Mouse (Mus musculus) brain, adult 2 months (tissue): ENCODE data around the gene Atp5j.

Experiments used
- DNase-seq: peaks from one replicate; pipeline ENCODE4 v3.0.0; 2011; ENCODE audit warnings: low read depth, low spot score

Gene Atp5j

DNA sequence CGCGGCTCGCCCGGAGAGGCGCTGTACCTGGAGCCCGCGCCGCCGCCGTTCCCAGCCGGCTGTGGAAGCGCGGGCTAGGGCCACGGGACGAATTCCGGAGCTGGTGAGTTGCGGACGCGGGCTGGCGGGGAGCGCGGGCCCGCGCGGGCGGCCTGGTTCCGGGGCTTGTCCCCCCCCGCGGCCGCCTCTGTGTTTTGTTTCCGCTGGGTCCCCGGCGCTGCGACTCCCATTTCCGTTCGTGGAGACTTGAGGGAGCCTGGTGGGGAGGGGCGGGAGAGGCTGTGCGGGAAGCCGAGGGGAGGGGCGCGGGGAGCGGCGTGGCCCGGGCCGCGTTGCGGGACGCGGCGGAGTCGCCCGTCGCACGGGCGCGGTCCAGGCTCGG is at the start of gene Atp5j:
Gene Atp5j (minus strand): TSS at position 185 of the 382 bp plus-strand sequence.
- DNase-seq, result peak; percentile 95

DNA sequence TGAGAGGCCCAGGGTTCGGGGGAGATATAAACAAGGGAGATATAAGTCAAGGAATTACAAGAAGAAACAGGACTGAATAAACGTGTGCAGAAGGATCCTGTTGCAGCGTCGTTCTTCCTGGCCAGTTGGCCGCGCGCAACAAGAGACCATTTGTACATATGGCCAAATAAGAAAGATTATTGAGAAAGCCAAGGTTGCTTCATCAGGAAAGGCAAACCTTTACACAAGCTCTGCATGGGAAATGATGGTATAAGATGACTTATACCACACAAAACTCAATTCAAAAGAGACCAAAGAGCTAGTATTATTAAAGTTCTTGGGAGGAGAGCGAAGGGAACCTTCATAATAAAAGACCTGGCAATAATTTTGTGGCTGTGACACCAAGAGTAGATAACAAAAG is 49.1 kb upstream of the Atp5j start:
- no peak for DNase-seq

DNA sequence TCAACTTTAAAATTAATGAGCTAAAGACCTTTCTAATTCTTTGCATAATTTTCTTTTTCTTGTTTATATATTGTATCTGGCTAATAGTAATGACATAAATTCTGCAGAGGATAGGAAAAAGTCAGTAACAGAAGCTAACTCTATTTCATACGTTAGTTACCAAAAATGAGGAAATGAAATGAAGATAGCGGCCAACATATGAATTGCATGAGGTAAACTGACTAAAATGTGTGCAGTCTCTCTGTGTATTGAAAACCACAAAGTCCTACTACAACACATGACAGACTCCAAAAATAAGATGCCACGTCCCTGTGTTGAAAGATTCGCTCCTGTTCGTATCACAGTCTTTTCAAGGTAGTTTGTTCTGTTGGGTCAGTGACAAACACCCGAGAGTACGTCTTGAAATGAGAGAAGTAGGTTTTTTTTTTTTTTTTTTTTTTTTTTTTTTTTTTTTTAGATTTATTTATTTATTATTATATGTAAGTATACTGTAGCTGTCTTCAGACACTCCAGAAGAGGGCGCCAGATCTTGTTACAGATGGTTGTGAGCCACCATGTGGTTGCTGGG is 46.4 kb upstream of the Atp5j start:
- no peak for DNase-seq

DNA sequence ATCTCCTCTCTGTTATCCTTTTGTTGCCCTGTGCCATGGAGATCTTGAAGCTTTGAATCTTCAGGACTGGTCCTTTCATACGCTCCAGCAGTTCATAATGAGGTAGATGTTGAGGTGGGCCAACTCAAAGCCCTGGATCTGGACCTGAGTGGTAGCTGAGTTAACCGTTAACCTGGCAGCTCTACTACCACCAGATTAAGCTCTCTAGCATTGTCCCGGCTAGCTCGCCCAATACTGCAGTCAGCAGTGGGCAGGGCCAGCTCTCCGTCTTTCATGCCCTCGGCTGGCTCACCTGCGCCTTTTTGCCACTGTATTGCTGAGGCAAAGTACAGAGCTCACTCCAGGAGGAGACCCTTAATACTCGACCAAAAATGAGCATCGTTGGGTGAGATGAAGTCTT is 45.7 kb upstream of the Atp5j start:
- no peak for DNase-seq

DNA sequence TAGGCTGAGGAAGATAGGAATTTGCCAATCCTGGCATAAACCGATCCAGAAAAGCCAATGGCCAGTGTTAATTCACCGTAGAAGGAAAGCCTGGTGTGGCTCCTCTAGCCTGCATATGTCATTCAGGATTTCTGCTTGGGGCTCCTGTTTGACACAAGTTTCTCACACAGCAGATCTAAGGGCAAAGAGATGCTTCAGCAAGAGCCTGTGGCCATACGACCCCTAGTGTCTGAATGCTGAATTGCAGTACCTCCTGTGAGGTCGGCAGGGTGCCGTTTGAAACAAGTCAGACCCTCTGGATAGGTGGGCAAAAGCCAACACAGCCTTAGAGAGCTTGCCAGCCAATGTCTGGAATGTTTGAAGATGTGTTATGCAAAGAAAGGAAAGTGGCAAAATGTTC is 43.7 kb upstream of the Atp5j start:
- peak; percentile 79 for DNase-seq

DNA sequence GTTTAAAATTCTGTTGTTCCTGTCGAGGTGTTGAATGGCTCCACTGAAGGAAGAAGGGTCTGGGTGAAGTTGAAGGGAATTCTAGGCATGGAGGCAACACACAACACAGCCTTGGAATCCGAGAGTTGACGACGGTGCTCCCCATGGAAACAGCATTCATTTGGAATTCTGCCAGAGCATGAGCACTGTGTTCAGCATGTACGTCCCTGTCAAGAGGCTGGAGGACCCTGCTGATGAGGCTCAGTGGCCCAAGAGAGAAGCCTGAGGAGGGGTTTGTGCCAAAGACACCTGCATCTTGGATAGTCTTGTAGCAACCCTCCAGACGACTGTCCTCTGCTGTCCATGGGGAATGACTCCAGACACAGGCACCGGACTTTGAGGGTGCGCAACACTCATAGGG is 40.7 kb upstream of the Atp5j start:
- peak; percentile 32 for DNase-seq

DNA sequence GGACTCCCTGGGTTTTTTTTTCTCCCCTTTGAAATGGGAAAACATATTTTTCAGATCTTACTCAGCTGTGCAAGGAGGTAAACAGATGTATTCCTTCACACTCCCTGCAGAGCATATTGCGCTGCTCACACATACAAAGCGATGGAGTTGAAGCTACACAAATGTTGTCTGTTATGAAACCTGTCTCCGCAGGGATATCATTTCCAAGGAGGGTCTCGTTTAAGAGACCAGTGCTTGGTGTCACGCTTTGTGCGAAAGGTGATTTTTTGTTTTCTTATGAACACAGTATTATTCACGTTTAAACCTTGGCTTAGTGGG is 40.3 kb upstream of the Atp5j start:
- DNase-seq, result peak; percentile 75

DNA sequence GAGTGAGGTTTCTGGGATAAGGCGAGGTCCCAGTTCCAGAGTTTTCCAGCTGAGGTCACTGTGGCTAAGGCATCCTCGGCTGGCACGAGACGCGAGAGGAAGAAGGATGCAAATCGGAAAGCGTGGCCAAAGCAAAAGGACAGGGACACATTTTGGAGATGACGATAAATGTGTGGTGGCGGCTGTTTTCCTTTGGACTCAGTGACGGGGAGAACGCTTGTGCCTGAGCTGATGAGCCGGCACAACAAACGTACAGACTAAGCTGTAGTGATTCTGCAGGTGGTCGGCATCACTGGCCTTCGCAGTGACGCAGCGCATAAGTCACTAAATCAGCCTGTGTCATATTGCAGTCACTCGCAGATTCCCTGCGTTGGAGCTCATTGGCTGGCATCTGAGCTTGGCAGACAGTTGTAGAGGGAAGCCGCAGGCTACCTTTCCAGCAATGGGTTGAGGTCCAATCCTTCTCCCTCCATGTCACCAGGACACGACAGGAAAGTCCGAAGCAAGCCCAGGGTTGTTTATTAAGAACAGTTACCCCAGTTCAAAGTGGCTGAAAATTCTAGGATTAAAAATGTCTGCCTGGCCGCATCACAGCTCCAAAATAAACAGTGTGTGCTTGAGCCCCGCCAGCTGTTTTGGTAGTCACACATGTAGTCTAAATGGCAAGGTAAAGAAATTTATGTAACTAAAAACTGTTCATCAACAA is 39.7 kb upstream of the Atp5j start:
- DNase-seq, result peak; percentile 72

DNA sequence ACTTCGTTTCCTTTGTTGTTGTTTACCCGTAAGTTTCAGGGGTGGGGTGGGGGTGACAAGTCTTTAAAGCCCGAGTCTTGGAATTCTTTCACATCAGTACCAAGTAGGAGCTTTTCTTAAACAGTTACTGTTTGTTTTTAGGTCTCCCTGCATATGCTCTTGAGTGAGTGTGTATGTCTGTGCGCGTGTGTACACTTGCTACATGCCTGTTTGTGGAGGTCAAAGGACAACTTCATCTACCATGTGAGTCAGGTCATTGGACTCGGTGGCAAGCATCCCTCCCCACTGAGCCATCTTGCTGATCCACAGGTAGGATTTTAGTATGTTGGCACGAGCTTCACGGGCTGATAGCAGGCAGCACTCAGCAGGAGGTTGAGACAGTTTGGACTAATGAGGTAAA is 38.4 kb upstream of the Atp5j start:
- no peak for DNase-seq

DNA sequence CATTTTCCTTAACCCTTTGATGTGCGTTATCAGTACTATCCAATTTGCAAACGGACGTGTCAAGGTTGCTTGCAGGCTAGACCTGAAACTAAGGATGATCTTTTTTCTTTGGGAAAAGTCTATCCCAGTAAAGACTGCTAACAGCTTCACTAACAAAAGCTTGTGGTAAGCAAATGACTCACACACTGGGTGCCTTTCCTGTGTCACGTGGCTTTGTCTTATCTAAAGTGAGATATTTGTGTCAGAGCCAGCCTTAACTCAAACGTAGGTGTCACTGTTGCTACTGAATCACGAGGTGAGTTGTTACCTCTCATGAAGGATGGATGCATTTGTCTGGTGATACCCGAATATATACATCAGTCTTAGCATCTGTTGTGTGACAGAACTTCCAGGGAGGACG is 29.2 kb upstream of the Atp5j start:
- DNase-seq, result peak; percentile 41

DNA sequence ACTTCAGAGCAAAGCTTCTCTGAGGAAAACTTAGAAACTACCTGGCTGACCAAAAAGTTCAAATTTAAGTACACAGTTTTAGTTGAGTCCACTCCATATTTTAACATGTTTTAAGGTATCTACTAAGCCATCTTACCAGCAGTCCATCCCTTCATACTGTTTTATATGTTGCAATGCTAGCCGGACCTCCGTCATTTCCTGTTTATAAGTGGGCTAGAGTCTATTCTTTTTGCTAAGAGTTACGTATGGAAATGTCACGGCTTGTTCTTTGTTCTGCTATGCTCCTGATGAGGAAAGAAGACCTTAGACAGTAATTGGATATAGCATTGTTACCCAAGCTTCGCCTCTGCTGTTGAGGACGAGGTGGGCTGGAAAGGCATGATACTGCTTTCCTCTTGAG is 18.1 kb upstream of the Atp5j start:
- no peak for DNase-seq

DNA sequence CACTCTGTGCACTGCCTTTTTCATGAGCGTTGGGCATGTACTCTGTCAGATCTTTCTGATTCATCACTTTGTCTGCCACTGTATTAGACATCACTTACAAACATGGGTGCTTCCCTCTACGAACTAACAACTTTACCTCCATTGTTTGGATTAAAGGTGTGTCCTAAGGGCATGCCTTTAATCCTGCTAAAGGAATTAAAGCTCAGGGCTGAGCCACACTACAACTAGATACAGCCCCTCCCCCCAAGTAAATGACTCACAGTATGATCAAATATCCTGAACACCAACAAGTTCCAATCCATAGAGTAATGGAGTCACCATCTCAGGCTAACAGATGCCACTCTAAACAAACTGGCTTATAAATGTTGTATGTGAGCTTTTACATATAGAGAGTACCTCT is 3.2 kb upstream of the Atp5j start:
- DNase-seq, result no peak

DNA sequence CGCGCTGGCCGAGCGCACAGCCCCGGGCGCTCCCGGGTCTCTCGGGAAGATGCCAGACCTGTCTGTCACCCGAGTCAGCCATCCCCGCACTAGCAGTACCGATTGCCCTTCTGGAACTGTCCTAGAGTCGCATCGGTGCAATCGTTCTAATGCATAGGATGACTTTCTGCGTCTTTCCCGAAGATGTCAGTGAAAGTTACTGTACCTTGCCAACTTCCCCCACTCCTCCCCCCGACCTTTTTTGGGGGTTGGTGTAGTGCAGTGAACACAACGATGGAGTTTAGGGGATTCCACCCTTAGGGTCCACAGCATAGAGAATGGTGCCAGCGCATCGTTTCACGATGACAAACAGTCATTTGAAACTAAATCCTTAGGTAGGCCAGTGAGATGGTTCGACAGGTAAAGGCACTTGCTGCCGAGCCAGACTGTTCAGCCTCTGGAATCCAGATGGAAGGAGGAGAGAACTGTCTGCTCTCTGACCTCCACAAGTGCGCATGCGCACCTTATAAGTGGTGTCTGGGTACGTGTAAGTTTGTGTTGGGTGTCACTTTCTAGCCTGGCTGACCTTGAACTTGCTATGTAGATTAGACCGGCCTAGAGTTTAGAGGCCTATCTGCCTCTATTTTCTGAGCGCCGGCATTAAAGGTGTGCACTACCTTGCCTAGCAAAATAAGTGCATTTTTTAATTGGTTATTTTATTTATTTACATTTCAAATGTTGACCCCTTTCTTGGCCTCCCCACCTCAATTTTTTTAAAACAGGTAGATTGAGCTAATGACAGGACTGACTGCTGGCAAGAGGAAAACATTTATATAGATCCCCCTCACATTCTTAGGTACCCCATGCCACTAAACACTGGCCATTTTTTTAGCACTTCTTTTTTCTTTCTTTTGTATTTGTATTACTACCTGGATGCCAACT is 658 bp upstream of the Atp5j start:
- DNase-seq, result peak; percentile 71

DNA sequence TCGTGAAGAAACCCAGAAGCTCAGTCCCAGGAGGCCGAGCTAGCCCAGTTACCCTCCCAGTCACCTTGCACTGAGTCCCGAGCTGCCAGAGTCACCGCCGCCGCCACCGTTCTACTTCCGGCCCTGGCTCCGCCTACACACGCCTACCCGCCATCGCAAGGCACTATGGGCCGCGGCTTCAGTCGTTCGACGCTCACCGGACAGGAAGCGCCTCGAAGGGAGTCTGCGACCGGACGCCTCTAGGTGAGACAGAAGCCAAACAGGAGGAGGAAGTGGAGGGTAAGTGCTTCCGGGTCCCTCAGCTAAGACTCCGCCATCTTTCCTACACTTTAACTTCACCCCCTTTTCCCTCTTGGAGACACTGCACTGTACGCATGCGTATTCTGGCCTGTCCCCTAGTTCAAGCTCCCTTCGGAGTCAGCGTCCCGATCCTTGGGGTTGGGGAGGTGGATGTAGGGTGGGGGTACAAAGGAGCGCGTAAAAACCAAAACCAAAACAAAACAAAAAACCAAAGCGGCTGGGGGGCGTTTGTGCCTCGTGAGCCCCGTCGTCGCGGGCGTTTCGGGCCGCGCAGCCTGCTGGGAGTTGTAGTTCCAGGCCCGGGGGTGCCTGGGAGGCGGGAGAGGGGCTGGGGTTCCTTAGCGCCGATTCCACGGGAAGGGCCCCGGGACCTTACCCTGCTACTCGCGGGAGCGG is 532 bp downstream of the Atp5j start, which contains the start of gene Gabpa:
Gene Gabpa (plus strand): TSS at position 181 of the 696 bp plus-strand sequence.
- peak; percentile 100 for DNase-seq

DNA sequence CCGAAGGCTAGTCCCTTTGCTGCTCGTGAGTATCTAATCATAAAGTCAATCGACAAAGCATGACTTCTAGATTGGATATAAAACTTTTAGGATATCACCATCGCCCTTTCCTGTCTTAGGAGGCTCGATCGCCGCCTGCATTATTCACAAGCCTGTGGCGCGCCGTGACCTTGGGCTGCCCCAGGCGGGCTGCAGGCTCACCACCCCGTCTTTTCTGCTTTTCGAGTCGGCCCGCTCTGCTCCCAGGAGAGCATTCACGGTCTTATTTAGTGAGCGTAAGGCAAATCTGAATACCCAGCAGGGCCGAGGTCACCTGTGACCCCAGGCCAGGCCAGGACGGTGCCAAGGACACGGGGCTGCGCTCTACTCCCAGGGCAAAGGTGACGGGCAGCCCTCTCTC is 1.1 kb downstream of the Atp5j start:
- peak; percentile 9 for DNase-seq

DNA sequence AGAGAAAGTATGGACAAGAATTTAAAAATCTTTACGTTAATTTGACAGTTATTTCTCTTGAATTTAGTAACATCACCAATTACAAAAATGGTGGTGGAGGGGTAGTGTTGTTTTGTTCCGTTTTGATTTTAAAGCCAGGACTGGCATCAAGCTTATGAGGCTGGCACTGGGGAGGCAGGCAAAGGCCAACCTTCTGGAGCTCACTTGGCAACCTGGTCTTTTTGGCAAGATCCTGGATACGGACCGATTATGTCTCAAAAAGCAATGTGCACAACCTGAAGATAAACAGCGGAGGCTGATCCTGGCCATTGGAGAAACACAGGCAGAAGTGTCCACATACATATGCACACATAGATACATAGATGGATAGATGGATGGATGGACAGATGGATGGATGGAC is 2.7 kb downstream of the Atp5j start:
- DNase-seq, result peak; percentile 92

DNA sequence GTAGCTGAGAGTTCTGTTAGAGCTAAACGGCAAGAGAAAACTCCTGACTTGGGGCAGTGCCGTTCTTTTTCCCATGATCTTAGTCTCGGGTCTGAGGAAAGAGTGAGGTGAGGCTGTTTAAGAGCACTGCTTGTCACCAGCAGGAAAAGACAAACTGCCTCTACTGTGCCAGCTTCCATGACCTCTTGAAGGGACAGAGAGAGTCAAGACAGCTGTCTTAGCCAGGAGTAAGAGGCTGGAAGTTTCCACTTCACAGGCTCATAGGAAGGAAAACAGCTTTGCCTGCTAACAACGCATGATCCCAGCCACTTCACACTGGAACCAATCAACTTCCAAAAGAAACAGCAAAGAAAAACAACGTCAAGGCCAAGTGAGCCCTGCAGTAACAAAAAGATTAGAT is 3.7 kb downstream of the Atp5j start:
- DNase-seq, result no peak

DNA sequence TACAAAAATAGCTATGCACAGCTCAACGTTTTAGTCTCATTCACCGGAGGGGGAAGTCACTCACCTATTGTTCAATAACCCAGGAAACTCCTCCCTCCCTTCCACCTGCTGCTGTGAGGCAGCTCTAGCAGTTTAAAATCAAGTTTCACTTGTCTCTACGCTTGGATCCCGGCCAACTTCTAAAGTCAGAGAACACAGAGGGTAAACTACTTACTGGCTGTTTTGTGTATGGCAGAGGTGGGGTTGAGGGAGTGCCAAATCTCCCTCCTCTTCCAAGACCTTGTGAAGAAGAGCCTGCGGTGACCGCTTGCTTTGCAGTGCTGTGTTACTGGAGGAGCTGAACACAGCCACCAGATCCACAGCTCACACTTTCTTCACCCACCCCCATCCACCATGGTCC is 10.4 kb downstream of the Atp5j start:
- DNase-seq, result peak; percentile 14

DNA sequence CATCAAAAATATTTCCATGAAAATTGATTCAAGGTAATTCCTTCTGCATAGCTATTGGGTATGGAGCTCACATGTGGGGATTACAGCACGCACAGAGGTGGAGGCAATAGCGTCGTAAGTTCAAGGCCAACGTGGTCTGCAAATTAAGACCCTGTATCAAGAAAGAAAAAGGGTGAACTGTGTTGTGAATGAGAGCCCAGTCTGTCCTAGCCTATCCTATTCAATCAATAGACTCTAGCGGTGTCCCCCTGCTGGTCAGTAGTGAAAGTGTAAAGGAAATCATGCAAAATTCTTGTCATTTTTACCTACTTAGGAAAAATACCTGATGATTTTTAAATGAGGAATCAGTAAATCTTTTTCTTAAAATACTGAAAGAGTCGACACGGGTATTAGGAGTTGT is 18.0 kb downstream of the Atp5j start:
- peak; percentile 54 for DNase-seq

DNA sequence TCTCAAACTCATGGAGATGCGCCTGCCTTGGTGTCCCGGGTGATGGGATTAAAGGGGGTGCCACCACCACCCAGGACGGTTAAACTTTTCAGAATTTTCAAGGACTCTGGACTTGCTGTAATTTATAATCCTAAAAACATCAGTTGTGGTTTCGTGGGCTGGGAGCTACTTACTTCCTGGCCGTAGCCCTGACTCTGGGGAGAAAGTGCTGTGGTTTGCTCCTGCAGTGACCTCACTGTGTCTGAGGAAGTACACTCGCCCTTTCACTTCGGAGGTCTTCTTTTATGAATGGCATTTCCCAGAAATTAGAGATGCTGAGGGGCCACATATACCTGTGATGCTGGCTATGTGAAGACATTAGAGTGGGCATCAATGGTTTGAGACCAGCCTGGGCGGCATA is 20.9 kb downstream of the Atp5j start:
- no peak for DNase-seq

DNA sequence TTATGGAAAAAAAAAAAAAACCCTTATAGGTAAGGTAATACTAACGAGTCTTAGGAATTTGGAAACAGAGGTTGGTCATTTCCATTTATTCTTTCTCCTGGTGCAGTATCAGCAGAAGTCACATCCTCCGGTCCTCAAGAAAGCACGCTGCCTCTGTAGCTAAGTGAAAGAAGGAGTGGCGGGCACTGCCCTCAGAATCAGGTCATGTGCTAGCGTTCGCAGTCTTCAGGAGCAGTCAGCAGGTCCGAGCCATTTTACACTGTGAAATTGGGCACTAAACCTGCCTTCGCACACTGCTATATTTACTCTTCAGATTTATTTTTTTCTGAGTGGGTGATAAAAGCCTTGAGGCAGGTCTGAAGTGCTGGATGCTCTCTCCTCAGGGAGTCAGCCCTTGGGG is 21.6 kb downstream of the Atp5j start:
- DNase-seq, result peak; percentile 16

DNA sequence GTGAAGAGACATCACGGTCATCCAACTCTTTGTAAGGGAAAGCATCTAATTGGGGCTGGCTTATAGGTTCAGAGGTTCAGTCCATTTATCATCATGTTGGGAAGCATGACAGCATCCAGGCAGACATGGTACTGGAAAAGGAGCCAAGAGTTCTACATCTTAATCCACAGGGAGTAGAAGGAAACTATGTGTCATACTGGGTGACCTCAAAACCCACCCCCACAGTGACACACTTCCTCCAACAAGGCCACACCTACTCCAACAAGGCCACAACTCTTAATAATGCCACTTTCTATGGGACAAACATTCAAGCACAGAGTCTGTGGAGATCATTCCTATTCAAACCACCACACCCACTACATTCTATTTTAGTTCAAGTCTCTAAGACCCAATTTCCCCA is 25.2 kb downstream of the Atp5j start:
- no peak for DNase-seq
